18 mouse cellular contexts compared by ENCODE assay signal in genomic region chr3:108131216-108131615, GRCm38 (mm10). TPM values are rescaled to one million over a fixed set of nuclear protein-coding genes. Genes with fewer than 3 reads are reported as not detected.
DNase-seq lines count a peak whose midpoint lies in the region; ATAC-seq lines count a peak whose summit lies in the region.
"Had no signal": no experiment of that assay in that cellular context is flagged by ENCODE, and none has a peak within 500 bp of the region (broad histone marks: within the 10 kb centered on the region; RNA-seq: fewer than 3 reads in every experiment).

No protein-coding gene starts in this region.

- no peaks in the 10 kb centered on the region for H3K27me3 ChIP-seq in heart, embryonic 14.5 days (ENCODE audit: control insufficient read depth, insufficient read depth, low read length)
- H3K27me3 ChIP-seq in intestine, embryonic 14.5 days (replicated peaks; ENCODE audit: control insufficient read depth, insufficient read depth, low read length) = no peaks in the 10 kb centered on the region
- no peaks in the 10 kb centered on the region for H3K27me3 ChIP-seq in stomach, embryonic 15.5 days (replicated peaks)
- H3K27me3 ChIP-seq: embryonic facial prominence, embryonic 15.5 days; forebrain, embryonic 12.5 days had no signal

- H3K9ac ChIP-seq in heart, embryonic 14.5 days (ENCODE audit: low read length) = no peak overlapping the region
- no peak overlapping the region for H3K9ac ChIP-seq in intestine, embryonic 14.5 days (ENCODE audit: low read length)
- H3K9ac ChIP-seq in stomach, embryonic 15.5 days = no peak overlapping the region
- H3K9ac ChIP-seq: embryonic facial prominence, embryonic 15.5 days; forebrain, embryonic 12.5 days had no signal

- no peak for DNase-seq in heart, adult 18-20 months
- DNase-seq in intestine, embryonic 14.5 days (ENCODE audit: low spot score) = peak; percentile 52
- peak; percentile 19 to 49 for DNase-seq in kidney, postnatal 36 days
- DNase-seq in urinary bladder, postnatal 36 days (ENCODE audit: low spot score in 2 of 2) = no peak
- no peak for DNase-seq in layer of hippocampus, postnatal 10 days (ENCODE audit: low spot score in 2 of 2)
- DNase-seq: adrenal gland, postnatal 36 days; heart, postnatal 36 days; layer of hippocampus, postnatal 36 days; lung, postnatal 14 days; thymus, postnatal 14 days had no signal

- 0 out of 2 replicates have a peak, but pooled peaks cover 4% of the 10 kb centered on the region for H3K36me3 ChIP-seq in heart, embryonic 14.5 days (ENCODE audit: control insufficient read depth, insufficient read depth, low read length)
- H3K36me3 ChIP-seq in intestine, embryonic 14.5 days (ENCODE audit: control insufficient read depth, insufficient read depth, low read length) = no peaks in the 10 kb centered on the region
- no peaks in the 10 kb centered on the region for H3K36me3 ChIP-seq in stomach, embryonic 15.5 days
- H3K36me3 ChIP-seq: embryonic facial prominence, embryonic 15.5 days; forebrain, embryonic 12.5 days had no signal

- no peak overlapping the region for H3K4me2 ChIP-seq in heart, embryonic 14.5 days (ENCODE audit: low read length)
- no peak overlapping the region for H3K4me2 ChIP-seq in intestine, embryonic 14.5 days (ENCODE audit: low read length)
- no peak overlapping the region for H3K4me2 ChIP-seq in stomach, embryonic 15.5 days
- H3K4me2 ChIP-seq: embryonic facial prominence, embryonic 15.5 days; forebrain, embryonic 12.5 days; midbrain, embryonic 11.5 days had no signal

- H3K27ac ChIP-seq in heart, embryonic 14.5 days (replicated peaks in 1 of 2; ENCODE audit: control insufficient read depth in 1 of 2, insufficient read depth in 1 of 2, low read depth in 2 of 2, low read length in 2 of 2) = peak overlapping the region; percentile 41 to 49; a peak in 2 of 4 replicates
- H3K27ac ChIP-seq in intestine, embryonic 14.5 days (ENCODE audit: low read depth) = 0 out of 2 replicates have a peak overlapping the region, but pooled peaks have one; percentile 18
- H3K27ac ChIP-seq in stomach, embryonic 15.5 days = peak overlapping the region; percentile 42; the same call in 1 of the 2 replicates
- H3K27ac ChIP-seq: forebrain, embryonic 12.5 days; limb, embryonic 10.5 days had no signal

- H3K4me3 ChIP-seq in heart, embryonic 14.5 days (ENCODE audit: control insufficient read depth in 1 of 2, insufficient read depth in 1 of 2, low read depth in 1 of 2, low read length in 2 of 2) = no peak overlapping the region
- H3K4me3 ChIP-seq in intestine, embryonic 14.5 days (ENCODE audit: low read depth, low read length) = no peak overlapping the region
- H3K4me3 ChIP-seq in stomach, embryonic 15.5 days (replicated peaks) = no peak overlapping the region
- H3K4me3 ChIP-seq: embryonic facial prominence, embryonic 15.5 days; forebrain, embryonic 12.5 days; limb, embryonic 10.5 days had no signal

- H3K9me3 ChIP-seq in heart, embryonic 14.5 days (ENCODE audit: control insufficient read depth, low read length) = no peaks in the 10 kb centered on the region
- H3K9me3 ChIP-seq in intestine, embryonic 14.5 days (ENCODE audit: control insufficient read depth, low read length) = no peaks in the 10 kb centered on the region
- H3K9me3 ChIP-seq in stomach, embryonic 15.5 days = no peaks in the 10 kb centered on the region
- H3K9me3 ChIP-seq: embryonic facial prominence, embryonic 15.5 days; forebrain, embryonic 12.5 days; limb, embryonic 10.5 days had no signal

- ATAC-seq in heart, embryonic 14.5 days (ENCODE audit: insufficient number of reproducible peaks, insufficient read depth, low FRiP score, low read depth) = no peak
- 0 out of 2 replicates have a peak, but pooled peaks have one; percentile 41 for ATAC-seq in intestine, embryonic 14.5 days (replicated peaks; ENCODE audit: low FRiP score, low TSS enrichment, low read depth)
- peak; percentile 47; the same call in 1 of the 2 replicates for ATAC-seq in stomach, embryonic 15.5 days (ENCODE audit: insufficient read depth, low FRiP score, low read depth)
- no peak for ATAC-seq in activated CD4-positive, CD25-positive, alpha-beta regulatory T cell, adult 4 months

- 92% methylated on average over 5 of the region's 5 CpGs for WGBS in heart, embryonic 14.5 days
- WGBS in intestine, embryonic 14.5 days = 79% methylated on average over 5 of the region's 5 CpGs
- WGBS in stomach, embryonic 15.5 days = 68% methylated on average over 5 of the region's 5 CpGs

- H3K4me1 ChIP-seq in heart, embryonic 14.5 days (ENCODE audit: control insufficient read depth in 2 of 2, insufficient read depth in 2 of 2, low read length in 2 of 2) = peaks cover 14 to 45% of the 10 kb centered on the region in 2 experiments
- peaks cover 6% of the 10 kb centered on the region; the same call in 1 of the 2 replicates for H3K4me1 ChIP-seq in intestine, embryonic 14.5 days (replicated peaks; ENCODE audit: control insufficient read depth, insufficient read depth, low read length)
- 0 out of 2 replicates have a peak, but pooled peaks cover 13% of the 10 kb centered on the region for H3K4me1 ChIP-seq in stomach, embryonic 15.5 days

RNA-seq across cellular contexts. Expression of gene Gnai3, which starts 14.7 kb away (rescaled TPM):
- polyA plus RNA-seq in heart, embryonic 14.5 days (2014; fragmentation: Nextera tagmentation; extraction: Ambion mirVana) = 71.4 and 74.0 TPM in 2 replicates
- 10 to 100 TPM; 18.9 to 19.7 TPM for total RNA-seq in heart, adult 18-20 months (2021)
- polyA plus RNA-seq in intestine, embryonic 14.5 days (2014; fragmentation: Nextera tagmentation; extraction: Ambion mirVana) = 171 and 182 TPM in 2 replicates
- polyA plus RNA-seq in stomach, embryonic 15.5 days (2015; fragmentation: Nextera tagmentation; extraction: Ambion mirVana) = 161 and 169 TPM in 2 replicates
- total RNA-seq in layer of hippocampus, postnatal 10 days (2021) = 10 to 100 TPM; 54.7 to 59.4 TPM
- polyA plus RNA-seq in activated CD4-positive, CD25-positive, alpha-beta regulatory T cell, adult 4 months (2017; shearing (Covaris generic)) = 100 to 1,000 TPM; 109 to 113 TPM

RNA-seq across cellular contexts. Expression of gene Gpr61, which starts 23.5 kb away (rescaled TPM):
- polyA plus RNA-seq in heart, embryonic 14.5 days (2014; fragmentation: Nextera tagmentation; extraction: Ambion mirVana) = 0.24 TPM in 1 of 2 replicates, not detected in the other
- total RNA-seq in heart, adult 18-20 months (2021) = not detected
- polyA plus RNA-seq in intestine, embryonic 14.5 days (2014; fragmentation: Nextera tagmentation; extraction: Ambion mirVana) = 0.04 and 0.26 TPM in 2 replicates
- polyA plus RNA-seq in stomach, embryonic 15.5 days (2015; fragmentation: Nextera tagmentation; extraction: Ambion mirVana) = 0.19 TPM in 2 replicates
- 10 to 100 TPM; 14.5 to 15.0 TPM for total RNA-seq in layer of hippocampus, postnatal 10 days (2021)
- not detected for polyA plus RNA-seq in activated CD4-positive, CD25-positive, alpha-beta regulatory T cell, adult 4 months (2017; shearing (Covaris generic))
- total RNA-seq: heart, adult 8-10 months; heart, postnatal 36 days had no signal

RNA-seq across cellular contexts. Expression of gene Gnat2, which starts 38.6 kb away (rescaled TPM):
- polyA plus RNA-seq in heart, embryonic 14.5 days (2014; fragmentation: Nextera tagmentation; extraction: Ambion mirVana) = 0.59 and 0.73 TPM in 2 replicates
- total RNA-seq in heart, adult 18-20 months (2021) = under 1 TPM in 1 of 2 experiments, not detected in 1; 0.18 TPM
- 0.93 and 1.6 TPM in 2 replicates for polyA plus RNA-seq in intestine, embryonic 14.5 days (2014; fragmentation: Nextera tagmentation; extraction: Ambion mirVana)
- 1.8 and 2.5 TPM in 2 replicates for polyA plus RNA-seq in stomach, embryonic 15.5 days (2015; fragmentation: Nextera tagmentation; extraction: Ambion mirVana)
- total RNA-seq in layer of hippocampus, postnatal 10 days (2021) = not detected
- not detected for polyA plus RNA-seq in activated CD4-positive, CD25-positive, alpha-beta regulatory T cell, adult 4 months (2017; shearing (Covaris generic))
- total RNA-seq: heart, postnatal 36 days; layer of hippocampus, postnatal 36 days had no signal

RNA-seq across cellular contexts. Expression of gene Ampd2, which starts 44.8 kb away (rescaled TPM):
- polyA plus RNA-seq in heart, embryonic 14.5 days (2014; fragmentation: Nextera tagmentation; extraction: Ambion mirVana) = 15.3 and 20.3 TPM in 2 replicates
- 1 to 10 TPM; 4.6 to 5.8 TPM for total RNA-seq in heart, adult 18-20 months (2021)
- polyA plus RNA-seq in intestine, embryonic 14.5 days (2014; fragmentation: Nextera tagmentation; extraction: Ambion mirVana) = 38.6 and 42.2 TPM in 2 replicates
- 49.0 and 56.1 TPM in 2 replicates for polyA plus RNA-seq in stomach, embryonic 15.5 days (2015; fragmentation: Nextera tagmentation; extraction: Ambion mirVana)
- total RNA-seq in layer of hippocampus, postnatal 10 days (2021) = 10 to 100 TPM; 48.4 to 58.8 TPM
- 10 to 100 TPM; 13.6 to 21.6 TPM for polyA plus RNA-seq in activated CD4-positive, CD25-positive, alpha-beta regulatory T cell, adult 4 months (2017; shearing (Covaris generic))

RNA-seq across cellular contexts. Expression of gene Amigo1, which starts 54.9 kb away (rescaled TPM):
- 2.6 and 2.9 TPM in 2 replicates for polyA plus RNA-seq in heart, embryonic 14.5 days (2014; fragmentation: Nextera tagmentation; extraction: Ambion mirVana)
- total RNA-seq in heart, adult 18-20 months (2021) = 10 to 100 TPM; 18.2 to 19.4 TPM
- 3.0 and 3.5 TPM in 2 replicates for polyA plus RNA-seq in intestine, embryonic 14.5 days (2014; fragmentation: Nextera tagmentation; extraction: Ambion mirVana)
- 3.8 and 4.4 TPM in 2 replicates for polyA plus RNA-seq in stomach, embryonic 15.5 days (2015; fragmentation: Nextera tagmentation; extraction: Ambion mirVana)
- 10 to 100 TPM; 36.9 to 37.2 TPM for total RNA-seq in layer of hippocampus, postnatal 10 days (2021)
- under 1 TPM; 0.09 to 0.19 TPM for polyA plus RNA-seq in activated CD4-positive, CD25-positive, alpha-beta regulatory T cell, adult 4 months (2017; shearing (Covaris generic))

Comparison
In these comparisons a context has a peak if more than half of its experiments do, and no peak if none do; other contexts are left out.
1. ATAC-seq: peak in intestine, embryonic 14.5 days (single experiment) and stomach, embryonic 15.5 days (single experiment); none in heart, embryonic 14.5 days (single experiment) and activated CD4-positive, CD25-positive, alpha-beta regulatory T cell, adult 4 months (single experiment).
2. DNase-seq: peak in intestine, embryonic 14.5 days (single experiment) and kidney, postnatal 36 days (2 of 2); none in heart, adult 18-20 months (0 of 2), urinary bladder, postnatal 36 days (0 of 2) and layer of hippocampus, postnatal 10 days (0 of 2).
3. Peak in every context shown above with its lines, with median percentiles within 50 percentile points of each other: H3K27ac ChIP-seq.